Mouse (Mus musculus): ENCODE results near the gene Rnf216. TPM values are rescaled to one million over a fixed set of nuclear protein-coding genes. Genes with fewer than 3 reads are reported as not detected.

Rnf216 gene
- total and polyA plus RNA-seq, 3 experiments = 16.4 to 123 (median 30.8) TPM

- no peaks in the 10 kb centered on the region for H3K9me3 ChIP-seq (replicated peaks; ENCODE audit: insufficient read depth, low read length)
- H3K4me1 ChIP-seq (ENCODE audit: control insufficient read depth in 1 of 2, insufficient read depth in 2 of 2, low read length in 2 of 2) = peaks cover 32 to 46% of the 10 kb centered on the region in 2 experiments
- no peak overlapping the region for H3K9ac ChIP-seq (ENCODE audit: control insufficient read depth, low read depth, low read length, poor library complexity, severe bottlenecking)
- H3K79me2 ChIP-seq (ENCODE audit: control insufficient read depth, insufficient read depth, low read length, poor library complexity) = no peaks in the 10 kb centered on the region
- H3K27ac ChIP-seq (ENCODE audit: control insufficient read depth, low read depth, low read length) = peak overlapping the region; percentile 93
- no peak for TF ChIP-seq ZMIZ1 (IDR thresholded peaks at IDR 0.05; ENCODE audit: low read depth, low read length)
- no peak for TF ChIP-seq ELF1 (IDR thresholded peaks at IDR 0.05; ENCODE audit: low read depth, low read length)
- no peak for TF ChIP-seq KAT2A (conservative IDR thresholded peaks at IDR 0.05; ENCODE audit: low read depth, low read length)
- no peak for TF ChIP-seq ZC3H11A (IDR thresholded peaks at IDR 0.05; ENCODE audit: low read depth, low read length)
- no peak for TF ChIP-seq SMC3 (IDR thresholded peaks at IDR 0.05; ENCODE audit: low read depth, low read length)
- TF ChIP-seq MEF2A (IDR thresholded peaks at IDR 0.05; ENCODE audit: extremely low read depth, insufficient replicate concordance, low read depth, low read length, poor library complexity, severe bottlenecking) = no peak
- TF ChIP-seq GATA1 (IDR thresholded peaks at IDR 0.05; ENCODE audit: low read depth, low read length) = no peak
- no peak for TF ChIP-seq USF1 (IDR thresholded peaks at IDR 0.05; ENCODE audit: low read depth, low read length)
- no peak for TF ChIP-seq ZKSCAN1 (IDR thresholded peaks at IDR 0.05; ENCODE audit: low read depth, low read length)
- TF ChIP-seq POLR2AphosphoS5 (IDR thresholded peaks at IDR 0.05; ENCODE audit: borderline replicate concordance, low read depth, low read length) = no peak
- peaks cover 4 to 52% of the 10 kb centered on the region in 2 experiments; a peak in 3 of 4 replicates for H3K36me3 ChIP-seq (ENCODE audit: control insufficient read depth in 1 of 2, insufficient read depth in 2 of 2, low read length in 2 of 2)
- H3K27me3 ChIP-seq (ENCODE audit: control insufficient read depth in 1 of 2, insufficient read depth in 2 of 2, low read length in 2 of 2) = no peaks in the 10 kb centered on the region
- DNase-seq (ENCODE audit: low read depth, low spot score) = no peak
- no peak overlapping the region for H3K4me3 ChIP-seq (ENCODE audit: control insufficient read depth in 1 of 2, insufficient read depth in 1 of 2, low read depth in 2 of 2, low read length in 2 of 2)
These were observed 60.9 kb downstream of the Rnf216 start for GRCm38 (mm10) chr5:143051851-143052250.

- Histone ChIP-seq H3K36me3 (ENCODE audit: control insufficient read depth in 1 of 2, insufficient read depth in 2 of 2, low read length in 2 of 2) (peaks cover 4 to 41% of the 10 kb centered on the region in 2 experiments; a peak in 3 of 4 replicates), H3K4me1 (ENCODE audit: control insufficient read depth in 1 of 2, insufficient read depth in 2 of 2, low read length in 2 of 2) (peaks cover 25 to 38% of the 10 kb centered on the region in 2 experiments), H3K9me3 (replicated peaks; ENCODE audit: insufficient read depth, low read length) (no peaks in the 10 kb centered on the region), H3K79me2 (ENCODE audit: control insufficient read depth, insufficient read depth, low read length, poor library complexity) (no peaks in the 10 kb centered on the region), H3K4me3 (ENCODE audit: control insufficient read depth in 1 of 2, insufficient read depth in 1 of 2, low read depth in 2 of 2, low read length in 2 of 2) (no peak overlapping the region), H3K9ac (ENCODE audit: control insufficient read depth, low read depth, low read length, poor library complexity, severe bottlenecking) (no peak overlapping the region), H3K27me3 (ENCODE audit: control insufficient read depth in 1 of 2, insufficient read depth in 2 of 2, low read length in 2 of 2) (no peaks in the 10 kb centered on the region), H3K27ac (ENCODE audit: control insufficient read depth, low read depth, low read length) (no peak overlapping the region)
- no peak for DNase-seq (ENCODE audit: low read depth, low spot score)
- TF ChIP-seq CHD2 (IDR thresholded peaks at IDR 0.05; ENCODE audit: low read length) = no peak
- no peak for TF ChIP-seq RCOR1 (IDR thresholded peaks at IDR 0.05; ENCODE audit: low read depth, low read length)
- no peak for TF ChIP-seq MYB (IDR thresholded peaks at IDR 0.05; ENCODE audit: low read depth, low read length)
- TF ChIP-seq POLR2A (IDR thresholded peaks at IDR 0.05; ENCODE audit: control insufficient read depth in 1 of 2, insufficient read depth in 1 of 2, low read depth in 1 of 2, low read length in 2 of 2, poor library complexity in 1 of 2) = no peak
- no peak for TF ChIP-seq ZKSCAN1 (IDR thresholded peaks at IDR 0.05; ENCODE audit: low read depth, low read length)
- TF ChIP-seq NELFE (IDR thresholded peaks at IDR 0.05; ENCODE audit: low read depth, low read length) = no peak
- TF ChIP-seq MAFK (IDR thresholded peaks at IDR 0.05; ENCODE audit: borderline replicate concordance, low read depth, low read length) = no peak
- no peak for TF ChIP-seq ZMIZ1 (IDR thresholded peaks at IDR 0.05; ENCODE audit: low read depth, low read length)
- TF ChIP-seq BHLHE40 (IDR thresholded peaks at IDR 0.05; ENCODE audit: borderline replicate concordance, low read depth, low read length) = no peak
- TF ChIP-seq USF1 (IDR thresholded peaks at IDR 0.05; ENCODE audit: low read depth, low read length) = no peak
- no peak for TF ChIP-seq ELF1 (IDR thresholded peaks at IDR 0.05; ENCODE audit: low read depth, low read length)
- TF ChIP-seq ETS1 (IDR thresholded peaks at IDR 0.05; ENCODE audit: low read depth, low read length) = no peak
- no peak for TF ChIP-seq HCFC1 (IDR thresholded peaks at IDR 0.05; ENCODE audit: low read depth, low read length)
- no peak for TF ChIP-seq GATA1 (IDR thresholded peaks at IDR 0.05; ENCODE audit: low read depth, low read length)
- no peak for TF ChIP-seq MXI1 (IDR thresholded peaks at IDR 0.05; ENCODE audit: low read depth, low read length)
- no peak for TF ChIP-seq TBP (IDR thresholded peaks at IDR 0.05; ENCODE audit: low read depth, low read length)
- no peak for TF ChIP-seq SIN3A (IDR thresholded peaks at IDR 0.05; ENCODE audit: low read length)
- TF ChIP-seq SMC3 (IDR thresholded peaks at IDR 0.05; ENCODE audit: low read depth, low read length) = no peak
- TF ChIP-seq CHD1 (IDR thresholded peaks at IDR 0.05; ENCODE audit: low read depth, low read length) = no peak
- no peak for TF ChIP-seq NRF1 (IDR thresholded peaks at IDR 0.05; ENCODE audit: insufficient read depth, low read depth, low read length, poor library complexity, severe bottlenecking)
These were observed 62.5 kb downstream of the Rnf216 start for GRCm38 (mm10) chr5:143050273-143050672.
